Mouse (Mus musculus) ES-E14 (cell line): Measurements from ENCODE around the gene Magi1. TPM values are rescaled to one million over a fixed set of nuclear protein-coding genes. Genes with fewer than 3 reads are reported as not detected.

Experiments used
- DNase-seq: peaks from one replicate; pipeline ENCODE4 v3.0.0-alpha.2; 2013; ENCODE audit warnings: low read depth, low spot score
- H3K27ac ChIP-seq: 2 replicates; pipeline ENCODE4 v1.5.1; 2012; ENCODE audit warnings: low read depth, mild to moderate bottlenecking, low read length, moderate library complexity, mixed read lengths; ENCODE audit not compliant: poor library complexity, insufficient read depth, severe bottlenecking
- H3K36me3 ChIP-seq: 2 replicates; pipeline ENCODE4 v1.6.1; 2012; ENCODE audit warnings: mild to moderate bottlenecking, low read length, moderate library complexity, mixed read lengths; ENCODE audit not compliant: control insufficient read depth, poor library complexity, insufficient read depth, severe bottlenecking
- H3K4me1 ChIP-seq, 2 experiments: fragments of 150-350 bp in 1 of 2; sonication (generic) in 1 of 2; 2 replicates each; pipeline ENCODE4 v1.6.1; 2012; ENCODE audit warnings: low read length in 2 of 2, mild to moderate bottlenecking in 1 of 2, mixed read lengths in 1 of 2; ENCODE audit not compliant: control insufficient read depth in 2 of 2, insufficient read depth in 2 of 2, poor library complexity in 1 of 2
- H3K4me3 ChIP-seq, 2 experiments: fragments of 150-350 bp in 1 of 2; sonication (generic) in 1 of 2; 2 replicates each; pipeline ENCODE4 v1.5.1; 2012; ENCODE audit warnings: low read length in 2 of 2, low read depth in 1 of 2, mild to moderate bottlenecking in 1 of 2, mixed read lengths in 1 of 2; ENCODE audit not compliant: insufficient read depth in 1 of 2, poor library complexity in 1 of 2, severe bottlenecking in 1 of 2
- H3K9ac ChIP-seq: 2 replicates; pipeline ENCODE4 v1.6.1; 2012; ENCODE audit warnings: low read depth, mild to moderate bottlenecking, low read length, mixed read lengths; ENCODE audit not compliant: poor library complexity, insufficient read depth, severe bottlenecking
- H3K9me3 ChIP-seq: fragments of 150-350 bp; sonication (generic); 2 replicates; pipeline ENCODE4 v1.6.1; 2012; ENCODE audit warnings: low read depth, mild to moderate bottlenecking, low read length; ENCODE audit not compliant: control insufficient read depth, insufficient read depth
- CHD2 ChIP-seq: IDR thresholded peaks from 2 replicates; pipeline ENCODE4 v1.6.1; 2014; ENCODE audit warnings: mild to moderate bottlenecking, low read depth, low read length, inconsistent platforms
- HCFC1 ChIP-seq: IDR thresholded peaks from 2 replicates; pipeline ENCODE4 v1.6.1; 2012; ENCODE audit warnings: low read length, inconsistent platforms, borderline replicate concordance; ENCODE audit not compliant: insufficient read depth
- MAFK ChIP-seq: IDR thresholded peaks from 2 replicates; pipeline ENCODE4 v1.6.1; 2014; ENCODE audit warnings: mild to moderate bottlenecking, low read depth, low read length, inconsistent platforms; ENCODE audit not compliant: insufficient read depth
- ZC3H11A ChIP-seq: IDR thresholded peaks from 2 replicates; pipeline ENCODE4 v1.6.1; 2012; ENCODE audit warnings: low read depth, mild to moderate bottlenecking, inconsistent platforms, low read length, borderline replicate concordance
- ZNF384 ChIP-seq: IDR thresholded peaks from 2 replicates; pipeline ENCODE4 v1.6.1; 2012; ENCODE audit warnings: low read depth, low read length, inconsistent platforms
- in situ Hi-C, 2 experiments: fragments of 600-800 bp; cut with MboI; formaldehyde crosslinking; loops; one replicate each; pipeline ENCODE4 v1.15.1; 2025; ENCODE audit warnings: low sequenced_read_pairs in 2 of 2, inconsistent platforms in 1 of 2; ENCODE audit not compliant: unreplicated experiment in 2 of 2
- total RNA-seq: library from RNA; depleted of rRNA; stranded (reverse); fragments of 300-350 nt; gene quantifications from 2 replicates; pipeline ENCODE4 v1.2.3, GENCODE M21; 2012

Gene Magi1
- total RNA-seq, 1 experiment, result 14.6 TPM

GRCm38 (mm10) chr6:93996841-93997485, 286.8 kb downstream of the Magi1 start:
- Histone ChIP-seq H3K4me3 (no peak overlapping the region), H3K9me3 (no peaks in the 10 kb centered on the region), H3K36me3 (no peaks in the 10 kb centered on the region), H3K27ac (no peak overlapping the region), H3K4me1 (no peaks in the 10 kb centered on the region), H3K9ac (no peak overlapping the region)
- no peak for TF ChIP-seq CHD2
- TF ChIP-seq ZNF384, result no peak
- TF ChIP-seq ZC3H11A, result no peak
- TF ChIP-seq MAFK, result no peak
- TF ChIP-seq HCFC1, result no peak
- no peak for DNase-seq
- in situ Hi-C loops, result no loop called here

- Histone ChIP-seq H3K9ac (no peak overlapping the region), H3K9me3 (no peaks in the 10 kb centered on the region), H3K4me1 (peaks cover 7 to 21% of the 10 kb centered on the region in 2 experiments), H3K27ac (no peak overlapping the region), H3K36me3 (no peaks in the 10 kb centered on the region), H3K4me3 (no peak overlapping the region)
- TF ChIP-seq ZNF384 (no peak), CHD2 (no peak), ZC3H11A (no peak), MAFK (no peak), HCFC1 (no peak)
- in situ Hi-C loops, result no loop called here
- DNase-seq, result no peak
These were observed 296.2 kb downstream of the Magi1 start for GRCm38 (mm10) chr6:93987561-93987960.

- peak; percentile 75; the same call in 1 of the 2 replicates for TF ChIP-seq ZC3H11A
- no peak for TF ChIP-seq CHD2
- H3K9ac ChIP-seq, result no peak overlapping the region; the same call in 1 of the 2 replicates
- DNase-seq, result peak; percentile 48
These were observed 298.6 kb downstream of the Magi1 start for GRCm38 (mm10) chr6:93985111-93985510.

GRCm38 (mm10) chr6:93983551-93983950, 300.2 kb downstream of the Magi1 start:
- H3K9ac ChIP-seq, result no peak overlapping the region
- no peak overlapping the region for H3K4me3 ChIP-seq
- H3K36me3 ChIP-seq, result no peaks in the 10 kb centered on the region
- DNase-seq, result no peak
- H3K27ac ChIP-seq, result no peak overlapping the region
- in situ Hi-C loops, result no loop called here
- H3K9me3 ChIP-seq, result no peaks in the 10 kb centered on the region
- no peak for TF ChIP-seq ZC3H11A
- no peak for TF ChIP-seq MAFK
- peaks cover 18 to 42% of the 10 kb centered on the region in 2 experiments for H3K4me1 ChIP-seq

More at GRCm38 (mm10) chr6:93985111-93985510, 298.6 kb downstream of the Magi1 start:
- H3K9me3 ChIP-seq, result no peaks in the 10 kb centered on the region
- H3K4me1 ChIP-seq, result peaks cover 16 to 30% of the 10 kb centered on the region in 2 experiments
- H3K4me3 ChIP-seq, result 0 out of 4 replicates have a peak overlapping the region, but pooled peaks of 1 of the 2 experiments have one; percentile 26
- H3K27ac ChIP-seq, result no peak overlapping the region
- no peaks in the 10 kb centered on the region for H3K36me3 ChIP-seq
- in situ Hi-C loops, result no loop called here

GRCm38 (mm10) chr6:93981211-93981610, 302.5 kb downstream of the Magi1 start:
- in situ Hi-C loops, result no loop called here
- Histone ChIP-seq H3K9me3 (no peaks in the 10 kb centered on the region), H3K9ac (no peak overlapping the region), H3K4me3 (no peak overlapping the region), H3K36me3 (no peaks in the 10 kb centered on the region; the same call in 1 of the 2 replicates), H3K4me1 (peaks cover 18 to 35% of the 10 kb centered on the region in 2 experiments), H3K27ac (no peak overlapping the region)
- DNase-seq, result no peak
- TF ChIP-seq ZC3H11A (no peak), MAFK (no peak), CHD2 (no peak), ZNF384 (no peak), HCFC1 (no peak)
